Mouse (Mus musculus): ENCODE results near the gene Jph2.

DNA sequence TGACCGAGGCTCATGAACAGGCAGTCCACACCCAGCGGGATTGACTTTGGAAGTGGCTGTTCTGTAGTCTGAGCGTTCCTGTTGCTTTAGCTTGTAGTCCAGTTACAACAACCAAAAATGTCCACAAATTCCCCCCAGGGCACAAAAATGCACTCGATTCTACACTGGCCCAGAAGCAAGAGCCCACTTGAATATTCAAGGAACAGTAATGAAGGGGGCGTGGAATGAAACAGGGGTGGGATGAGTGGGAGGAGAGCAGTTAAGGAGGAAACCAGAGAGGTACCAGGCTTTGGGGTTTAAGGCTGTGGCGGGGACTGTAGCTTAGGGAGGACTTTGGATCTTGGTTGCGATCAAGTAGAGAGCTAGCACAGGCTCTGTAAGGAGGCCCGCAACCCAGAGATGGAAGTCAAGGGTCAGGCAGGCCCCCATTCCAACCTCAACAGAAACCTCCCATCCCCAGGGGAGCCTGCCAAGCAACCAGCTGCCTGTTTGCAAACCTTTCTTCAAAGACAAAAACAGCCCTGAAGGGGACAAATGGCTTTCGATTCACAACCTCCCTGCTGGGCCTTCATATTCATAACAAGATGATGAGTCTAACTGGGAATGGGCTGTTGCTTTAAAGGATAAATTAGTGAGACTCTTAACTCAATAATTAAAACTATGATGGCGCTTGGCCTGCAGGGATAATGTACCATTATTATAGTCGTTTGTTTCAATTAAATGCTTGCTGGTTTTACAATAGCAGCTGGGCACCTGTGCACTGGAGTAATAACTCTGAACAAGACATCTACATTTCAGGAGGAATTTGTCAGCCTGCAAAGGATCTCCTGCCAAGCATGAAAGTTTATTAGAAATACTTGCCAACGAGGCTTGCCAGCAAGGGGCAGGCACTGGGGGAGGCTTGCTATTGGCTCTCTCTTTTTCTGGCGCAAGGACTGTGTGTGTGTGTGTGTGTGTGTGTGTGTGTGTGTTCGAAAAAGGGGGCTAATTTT, 97.4 kb downstream of the Jph2 start:
- TF ChIP-seq CTCF (IDR thresholded peaks at IDR 0.05; ENCODE audit: borderline replicate concordance, insufficient read depth, low read depth, low read length) (no peak), POLR2A (IDR thresholded peaks at IDR 0.05; ENCODE audit: borderline replicate concordance, insufficient read depth, low read length) (no peak)
